Mouse (Mus musculus) hindbrain, embryonic 16.5 days (tissue): ENCODE data around the gene Eno3. TPM values are rescaled to one million over a fixed set of nuclear protein-coding genes. Genes with fewer than 3 reads are reported as not detected.
A peak's percentile ranks its signal among the peaks of the same experiment; 100 is the strongest.

Experiments
- ATAC-seq: fragments of 200-750 bp; cut with Nextera tagmentation; 2 replicates; pipeline ENCODE4 v1.8.0; 2017; ENCODE audit warnings: moderate TSS enrichment, moderate library complexity
- H3K27ac ChIP-seq: fragments of 300-500 bp; sonication (generic); 2 replicates; pipeline ENCODE4 v1.5.1; 2014; ENCODE audit warnings: low read depth, mild to moderate bottlenecking, control low read depth, low read length, moderate library complexity
- H3K27me3 ChIP-seq: fragments of 300-500 bp; sonication (generic); replicated peaks from 2 replicates; pipeline ENCODE4 v1.6.1; 2014; ENCODE audit warnings: low read length; ENCODE audit not compliant: control insufficient read depth, insufficient read depth
- H3K36me3 ChIP-seq: fragments of 300-500 bp; sonication (generic); 2 replicates; pipeline ENCODE4 v1.6.1; 2014; ENCODE audit warnings: mild to moderate bottlenecking, low read length, moderate library complexity, mixed read lengths; ENCODE audit not compliant: control insufficient read depth, insufficient read depth
- H3K4me1 ChIP-seq: fragments of 300-500 bp; sonication (generic); 2 replicates; pipeline ENCODE4 v1.6.1; 2014; ENCODE audit warnings: low read depth, low read length; ENCODE audit not compliant: control insufficient read depth, insufficient read depth
- H3K4me2 ChIP-seq: fragments of 300-500 bp; sonication (generic); 2 replicates; pipeline ENCODE4 v1.6.1; 2014; ENCODE audit warnings: mild to moderate bottlenecking, low read length, control low read depth, moderate library complexity
- H3K4me3 ChIP-seq: fragments of 300-500 bp; sonication (generic); 2 replicates; pipeline ENCODE4 v1.5.1; 2014; ENCODE audit warnings: mild to moderate bottlenecking, low read length, control low read depth, moderate library complexity
- H3K9ac ChIP-seq: fragments of 300-500 bp; sonication (generic); 2 replicates; pipeline ENCODE4 v1.6.1; 2014; ENCODE audit warnings: low read depth, mild to moderate bottlenecking, control low read depth, low read length, moderate library complexity
- H3K9me3 ChIP-seq: fragments of 300-500 bp; sonication (generic); 2 replicates; pipeline ENCODE4 v1.6.1; 2014; ENCODE audit warnings: mild to moderate bottlenecking, low read length, moderate library complexity; ENCODE audit not compliant: control insufficient read depth
- WGBS: fragments of 180-500 bp; shearing (Covaris S2); extraction: QIAGEN DNeasy Blood & Tissue Kit; methylation state at CpG from one replicate; pipeline ENCODE4 v1.1.7; 2014; 5-methylcytosine and 5-hydroxymethylcytosine counted together
- polyA plus RNA-seq: library from polyadenylated mRNA; unstranded; fragments of >200 nt; fragmentation: Nextera tagmentation; extraction: Ambion mirVana; gene quantifications from 2 replicates; pipeline ENCODE4 v1.2.1, GENCODE M21; 2015

Gene Eno3
- polyA plus RNA-seq, 1 experiment from 2014 or later, result 6.0 TPM

DNA sequence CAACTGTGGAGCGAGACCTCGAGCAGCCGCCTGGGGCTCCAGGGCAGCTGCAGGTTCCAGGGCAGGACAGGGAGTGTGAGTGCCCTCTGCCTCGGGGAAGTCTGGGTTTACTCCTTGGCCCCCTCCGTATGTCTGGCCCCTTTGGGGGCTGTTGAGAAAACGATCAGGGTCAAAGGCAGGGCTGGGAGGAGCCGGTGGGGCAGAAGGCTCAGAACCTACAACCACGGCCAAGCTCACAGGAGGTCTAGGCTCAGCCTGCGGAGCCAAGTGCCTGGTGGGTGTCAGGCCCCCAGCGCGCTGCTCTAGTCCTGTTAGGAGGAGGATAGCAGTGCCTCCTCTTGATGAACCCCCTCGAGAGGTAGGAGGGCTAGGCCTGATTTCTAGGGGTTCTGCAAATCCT is 24.2 kb downstream of the Eno3 start:
- H3K27me3 ChIP-seq, result no peaks in the 10 kb centered on the region
- peaks cover 42% of the 10 kb centered on the region for H3K36me3 ChIP-seq
- 74% methylated on average over 12 of the region's 12 CpGs for WGBS
- peaks cover 8% of the 10 kb centered on the region for H3K4me1 ChIP-seq
- no peak overlapping the region; the same call in 1 of the 2 replicates for H3K9ac ChIP-seq
- no peaks in the 10 kb centered on the region for H3K9me3 ChIP-seq
- H3K4me2 ChIP-seq, result no peak overlapping the region
- H3K27ac ChIP-seq, result no peak overlapping the region
- H3K4me3 ChIP-seq, result no peak overlapping the region
- ATAC-seq, result no peak

DNA sequence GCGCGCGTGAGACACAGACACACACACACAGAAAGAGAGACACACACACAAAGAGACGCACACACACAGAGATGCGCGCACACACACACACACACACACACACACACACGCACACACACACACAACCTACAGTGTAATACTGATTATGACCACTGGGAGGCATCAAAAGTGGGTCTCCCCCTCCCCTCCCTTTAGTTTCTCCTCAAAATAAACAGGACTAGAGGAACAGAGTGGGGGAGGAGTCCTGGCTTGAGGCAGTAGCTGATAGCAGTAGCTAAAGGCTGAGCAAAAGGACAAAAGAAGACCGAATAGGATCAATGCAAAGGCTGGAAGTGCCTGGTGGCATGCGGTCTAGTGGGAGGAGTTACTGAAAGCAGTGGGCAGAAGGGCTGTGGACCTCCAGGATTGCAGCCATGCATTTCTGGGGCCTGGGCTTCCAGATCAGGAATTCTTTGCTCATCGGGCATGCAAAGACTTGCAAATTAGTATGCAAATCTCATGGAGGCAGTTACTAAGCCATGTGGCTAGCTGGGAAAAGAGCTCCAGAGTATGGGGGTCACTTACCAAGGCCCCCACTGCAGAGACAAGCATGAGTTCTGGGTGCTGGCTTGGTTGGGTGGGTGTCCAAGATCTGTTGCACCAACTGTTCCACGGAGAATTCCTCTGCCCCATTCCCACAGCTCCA is 25.0 kb downstream of the Eno3 start:
- ATAC-seq, result peak; percentile 72

DNA sequence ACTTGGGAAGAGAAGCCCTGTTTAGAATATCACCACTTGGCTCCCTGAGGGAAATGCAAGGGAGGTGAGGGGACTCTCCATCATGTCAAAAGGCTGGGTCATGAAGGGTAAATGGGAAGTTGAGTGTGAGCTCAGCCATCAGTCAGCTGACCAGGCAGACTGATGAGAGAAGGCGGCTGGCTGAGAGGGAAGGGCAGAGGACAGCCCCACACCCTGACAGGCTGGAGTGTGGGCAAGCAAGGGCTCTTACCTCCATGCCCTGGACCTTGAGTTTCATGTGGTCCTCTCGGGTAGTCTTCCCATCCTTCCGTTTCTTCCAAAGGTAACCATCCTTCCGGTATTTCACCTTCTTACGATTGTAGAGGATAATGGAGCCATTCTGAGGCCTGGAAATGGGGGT is 26.6 kb downstream of the Eno3 start:
- Histone ChIP-seq H3K36me3 (peaks cover 36% of the 10 kb centered on the region), H3K27me3 (no peaks in the 10 kb centered on the region), H3K4me2 (no peak overlapping the region), H3K27ac (no peak overlapping the region), H3K4me3 (no peak overlapping the region), H3K4me1 (peaks cover 22% of the 10 kb centered on the region), H3K9ac (no peak overlapping the region), H3K9me3 (no peaks in the 10 kb centered on the region)
- WGBS, result 88% methylated on average over 5 of the region's 5 CpGs
- no peak for ATAC-seq

More for the DNA sequence above, 25.0 kb downstream of the Eno3 start:
- H3K36me3 ChIP-seq, result peaks cover 39% of the 10 kb centered on the region
- no peak overlapping the region for H3K4me3 ChIP-seq
- peak overlapping the region; percentile 28; the same call in 1 of the 2 replicates for H3K4me2 ChIP-seq
- 18% methylated on average over 11 of the region's 11 CpGs for WGBS
- peak overlapping the region; percentile 22; the same call in 1 of the 2 replicates for H3K9ac ChIP-seq
- H3K9me3 ChIP-seq, result no peaks in the 10 kb centered on the region
- peaks cover 16% of the 10 kb centered on the region for H3K4me1 ChIP-seq
- no peaks in the 10 kb centered on the region for H3K27me3 ChIP-seq
- no peak overlapping the region for H3K27ac ChIP-seq

DNA sequence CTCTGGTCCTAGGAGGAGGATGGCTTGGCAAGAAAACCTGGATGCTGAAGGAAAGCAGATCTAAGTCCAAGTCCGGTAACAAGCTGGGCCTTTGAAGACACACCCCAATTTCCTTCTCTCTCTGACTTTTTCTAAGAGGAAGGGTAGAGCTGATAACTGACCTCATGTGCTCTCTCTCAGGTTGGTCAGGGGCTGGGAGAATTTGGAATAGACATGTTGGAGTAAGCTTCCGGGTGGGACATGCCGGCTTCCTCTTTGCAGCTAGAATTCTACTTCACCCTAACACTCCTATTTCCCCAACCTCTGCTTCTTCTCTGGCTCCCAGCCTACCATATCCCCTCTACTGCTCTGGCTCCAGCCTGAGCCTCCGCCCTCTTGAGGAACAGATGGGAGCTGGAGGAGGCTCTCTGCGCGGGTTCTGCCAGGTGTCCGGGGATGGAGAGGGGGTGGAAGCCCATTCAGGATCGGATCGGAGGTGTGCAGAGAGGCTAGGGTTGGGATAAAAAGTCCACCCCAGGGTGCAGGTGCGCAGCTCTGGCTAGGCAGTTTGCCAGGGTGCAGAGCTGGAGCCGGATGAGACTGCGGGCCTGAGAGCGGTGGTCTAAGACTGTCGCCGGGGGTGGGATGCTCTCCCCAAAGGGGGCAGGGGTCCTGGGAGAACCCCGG is 30.0 kb downstream of the Eno3 start:
- Histone ChIP-seq H3K27ac (peak overlapping the region; percentile 87), H3K4me1 (peaks cover 24% of the 10 kb centered on the region), H3K36me3 (peaks cover 18% of the 10 kb centered on the region), H3K4me2 (peak overlapping the region; percentile 81), H3K27me3 (no peaks in the 10 kb centered on the region), H3K4me3 (peak overlapping the region; percentile 83), H3K9me3 (no peaks in the 10 kb centered on the region), H3K9ac (peak overlapping the region; percentile 91)
- peak; percentile 72 for ATAC-seq
- 6% methylated on average over 16 of the region's 16 CpGs for WGBS

DNA sequence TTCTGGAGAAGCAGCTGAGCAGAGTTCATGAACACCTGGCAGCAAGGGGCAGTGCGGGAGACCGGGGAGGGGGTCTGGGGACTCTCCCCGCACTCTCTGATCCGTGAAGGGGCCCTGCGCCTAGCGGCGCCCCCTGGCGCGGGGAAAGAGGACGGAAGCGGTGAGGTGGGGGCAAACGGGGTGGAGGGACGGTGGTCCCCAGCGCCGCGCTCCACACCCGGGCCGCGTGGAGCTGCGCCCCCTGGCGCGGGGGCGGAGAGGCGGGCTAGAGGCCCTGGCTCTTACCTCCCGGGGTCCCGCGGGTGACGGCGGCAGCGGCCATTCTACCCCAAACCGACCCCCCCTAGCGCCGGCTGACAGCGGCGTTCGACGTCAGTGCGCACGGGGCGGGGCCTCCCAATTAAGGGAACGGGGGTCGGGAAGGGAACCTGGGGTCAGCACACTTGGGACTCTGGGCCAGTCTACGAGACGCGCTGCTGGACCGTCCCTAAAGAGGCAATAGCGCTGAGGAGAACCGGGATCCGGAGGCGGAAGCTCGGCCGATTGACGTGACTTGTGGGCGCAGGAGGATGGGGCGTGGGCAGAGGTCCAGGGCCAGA is 30.7 kb downstream of the Eno3 start, which contains the start of gene Camta2:
Camta2 (minus strand) TSS at position 505 of the 599 bp plus-strand sequence.
- peak within 1 kb of the TSS; percentile 91 for H3K9ac ChIP-seq
- no peaks in the 10 kb centered on the region for H3K9me3 ChIP-seq
- peak within 1 kb of the TSS; percentile 81 for H3K4me2 ChIP-seq
- peak within 1 kb of the TSS; percentile 87 for H3K27ac ChIP-seq
- peak; percentile 83 for ATAC-seq
- no peaks in the 10 kb centered on the region for H3K27me3 ChIP-seq
- WGBS, result 0% methylated on average over 32 of the region's 55 CpGs
- H3K4me1 ChIP-seq, result peaks cover 19% of the 10 kb centered on the region
- H3K4me3 ChIP-seq, result peak within 1 kb of the TSS; percentile 83
- H3K36me3 ChIP-seq, result peaks cover 16% of the 10 kb centered on the region

DNA sequence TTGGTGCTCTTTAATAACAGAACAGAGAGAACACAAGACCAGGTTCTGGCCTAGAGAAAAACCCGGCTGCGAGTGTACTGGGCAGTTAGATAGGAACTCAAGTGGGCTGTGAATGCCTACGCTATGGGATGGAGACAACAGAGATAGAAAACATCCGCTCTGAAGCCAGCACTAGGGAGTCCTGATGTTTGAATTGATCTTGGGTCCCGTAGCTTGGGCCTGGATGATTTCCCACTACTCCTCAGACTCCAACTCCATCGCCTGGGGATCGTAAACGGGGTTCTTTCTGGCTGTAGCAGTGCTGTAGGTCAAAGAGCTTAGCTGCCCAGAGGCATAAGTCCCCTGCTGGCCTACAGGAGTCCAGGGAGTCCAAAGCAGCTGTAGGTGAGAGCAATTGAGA is 31.4 kb downstream of the Eno3 start:
- no peaks in the 10 kb centered on the region for H3K27me3 ChIP-seq
- peaks cover 13% of the 10 kb centered on the region for H3K36me3 ChIP-seq
- peak overlapping the region; percentile 83 for H3K4me3 ChIP-seq
- no peaks in the 10 kb centered on the region for H3K9me3 ChIP-seq
- peak; percentile 5; the same call in 1 of the 2 replicates for ATAC-seq
- peak overlapping the region; percentile 87 for H3K27ac ChIP-seq
- peak overlapping the region; percentile 81 for H3K4me2 ChIP-seq
- WGBS, result 9% methylated on average over 8 of the region's 8 CpGs
- H3K4me1 ChIP-seq, result peaks cover 19% of the 10 kb centered on the region
- peak overlapping the region; percentile 91 for H3K9ac ChIP-seq

DNA sequence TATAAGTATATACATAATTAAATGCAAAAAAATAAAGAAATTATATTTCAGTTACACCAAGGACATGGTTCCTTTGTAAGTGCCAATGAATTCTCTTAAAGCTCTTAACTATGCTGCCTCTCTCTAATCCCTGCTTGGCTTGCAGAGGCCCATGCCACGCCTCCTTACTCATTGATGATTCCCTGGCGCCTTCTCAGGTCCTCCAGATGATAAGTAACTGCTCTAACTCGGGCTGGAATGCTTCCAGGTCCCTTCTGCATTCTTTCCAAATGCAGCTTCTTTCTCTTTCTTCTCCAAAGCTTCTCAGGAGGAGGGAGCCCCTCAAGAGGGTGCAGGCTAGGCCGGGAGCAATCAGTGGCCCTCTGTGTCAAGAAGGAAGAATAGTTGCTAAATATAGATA is 32.6 kb downstream of the Eno3 start:
- Histone ChIP-seq H3K4me3 (no peak overlapping the region), H3K36me3 (peaks cover 2% of the 10 kb centered on the region), H3K4me1 (peaks cover 19% of the 10 kb centered on the region), H3K4me2 (no peak overlapping the region), H3K27me3 (no peaks in the 10 kb centered on the region), H3K9me3 (no peaks in the 10 kb centered on the region), H3K27ac (no peak overlapping the region), H3K9ac (no peak overlapping the region)
- ATAC-seq, result no peak
- WGBS, result 60% methylated on average over 4 of the region's 4 CpGs

DNA sequence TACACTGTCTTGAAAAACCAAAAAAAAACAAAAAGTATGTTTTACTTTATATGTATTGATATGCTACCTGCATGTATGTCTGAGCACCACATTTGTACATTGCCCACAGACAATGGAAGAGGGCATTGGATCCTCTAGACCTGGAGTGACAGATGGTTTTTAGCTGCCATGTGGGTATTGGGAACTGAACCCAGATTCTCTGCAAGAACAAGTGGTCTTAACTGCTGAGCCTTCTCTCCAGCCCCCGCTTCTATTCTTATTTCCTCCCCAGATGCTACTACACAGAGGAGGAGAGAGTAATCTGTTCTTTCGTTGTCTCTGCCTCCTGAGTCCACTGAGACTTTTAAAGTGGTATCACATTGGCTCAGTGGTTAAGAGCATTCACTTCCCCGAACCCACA is 36.5 kb downstream of the Eno3 start:
- no peaks in the 10 kb centered on the region for H3K36me3 ChIP-seq
- no peak for ATAC-seq
- H3K4me1 ChIP-seq, result peaks cover 5% of the 10 kb centered on the region
- H3K27ac ChIP-seq, result no peak overlapping the region
- H3K9me3 ChIP-seq, result no peaks in the 10 kb centered on the region
- no peak overlapping the region for H3K4me3 ChIP-seq
- H3K27me3 ChIP-seq, result no peaks in the 10 kb centered on the region
- H3K4me2 ChIP-seq, result no peak overlapping the region
- no peak overlapping the region for H3K9ac ChIP-seq
- WGBS, result 76% methylated on average over 3 of the region's 3 CpGs

DNA sequence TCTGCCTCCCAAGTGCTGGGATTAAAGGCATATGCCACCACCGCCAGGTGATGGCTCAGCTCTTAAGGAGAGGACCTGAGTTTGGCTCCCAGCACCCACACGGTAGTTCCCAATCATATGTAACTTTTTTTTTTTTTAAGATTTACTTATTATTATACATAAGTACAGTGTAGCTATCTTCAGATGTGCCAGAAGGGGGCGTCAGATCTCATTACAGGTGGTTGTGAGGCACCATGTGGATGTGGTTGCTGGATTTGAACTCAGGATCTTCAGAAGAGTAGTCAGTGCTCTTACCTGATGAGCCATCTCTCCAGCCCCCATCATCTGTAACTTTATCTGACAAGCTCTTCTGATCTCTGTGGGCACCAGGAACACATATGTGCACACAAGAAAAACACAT is 40.4 kb downstream of the Eno3 start:
- ATAC-seq, result no peak
- H3K4me3 ChIP-seq, result no peak overlapping the region
- WGBS, result 70% methylated on average over 3 of the region's 3 CpGs
- H3K9me3 ChIP-seq, result no peaks in the 10 kb centered on the region
- H3K27ac ChIP-seq, result no peak overlapping the region
- H3K9ac ChIP-seq, result no peak overlapping the region
- no peak overlapping the region for H3K4me2 ChIP-seq
- H3K36me3 ChIP-seq, result no peaks in the 10 kb centered on the region
- no peaks in the 10 kb centered on the region for H3K27me3 ChIP-seq
- peaks cover 18% of the 10 kb centered on the region for H3K4me1 ChIP-seq
